Mouse (Mus musculus): Measurements from ENCODE around the gene Mrpl18. TPM values are rescaled to one million over a fixed set of nuclear protein-coding genes. Genes with fewer than 3 reads are reported as not detected.
"Not testable (repeated sequence)": the region's sequence is repeated elsewhere in the genome, so short reads cannot be mapped to it uniquely, and the experiment has no call there.

Mrpl18 gene
- polyA plus RNA-seq, 1 experiment from 2014 or later: 187 TPM

GRCm38 (mm10) chr17:12909361-12910280, 6.5 kb downstream of the Mrpl18 start, which contains the start of gene Pnldc1:
Gene Pnldc1 (minus strand): TSS chr17:12910230.
- peaks cover 54% of the 10 kb centered on the region for H3K36me3 ChIP-seq
- no peak within 1 kb of the TSS for H3K9ac ChIP-seq
- WGBS: 69% methylated on average over 35 of the region's 35 CpGs
- no peak within 1 kb of the TSS for H3K4me2 ChIP-seq
- no peak within 1 kb of the TSS for H3K27ac ChIP-seq (ENCODE audit: poor library complexity, severe bottlenecking)
- no peaks in the 10 kb centered on the region for H3K27me3 ChIP-seq (replicated peaks)
- no peaks in the 10 kb centered on the region for H3K4me1 ChIP-seq (replicated peaks)
- no peaks in the 10 kb centered on the region for H3K9me3 ChIP-seq (replicated peaks)
- ATAC-seq (ENCODE audit: insufficient number of reproducible peaks, low FRiP score): no peak
- no peak within 1 kb of the TSS for H3K4me3 ChIP-seq

GRCm38 (mm10) chr17:12906436-12906835, 9.7 kb downstream of the Mrpl18 start:
- H3K36me3 ChIP-seq: peaks cover 41% of the 10 kb centered on the region
- no peak overlapping the region for H3K4me3 ChIP-seq
- no peak overlapping the region for H3K27ac ChIP-seq (ENCODE audit: poor library complexity, severe bottlenecking)
- H3K9me3 ChIP-seq (replicated peaks): no peaks in the 10 kb centered on the region
- H3K4me1 ChIP-seq (replicated peaks): no peaks in the 10 kb centered on the region
- H3K27me3 ChIP-seq (replicated peaks): no peaks in the 10 kb centered on the region
- H3K9ac ChIP-seq: no peak overlapping the region
- WGBS: 86% methylated on average over 9 of the region's 9 CpGs
- no peak overlapping the region for H3K4me2 ChIP-seq
- ATAC-seq (ENCODE audit: insufficient number of reproducible peaks, low FRiP score): no peak

- H3K9ac ChIP-seq: no peak overlapping the region
- no peak overlapping the region for H3K27ac ChIP-seq (ENCODE audit: poor library complexity, severe bottlenecking)
- H3K9me3 ChIP-seq (replicated peaks): no peaks in the 10 kb centered on the region
- H3K4me3 ChIP-seq: no peak overlapping the region
- H3K27me3 ChIP-seq (replicated peaks): no peaks in the 10 kb centered on the region
- ATAC-seq (ENCODE audit: insufficient number of reproducible peaks, low FRiP score): no peak
- H3K4me2 ChIP-seq: no peak overlapping the region
- H3K4me1 ChIP-seq (replicated peaks): no peaks in the 10 kb centered on the region
- H3K36me3 ChIP-seq: peaks cover 40% of the 10 kb centered on the region
- WGBS: 82% methylated on average over 4 of the region's 4 CpGs
These were observed 10.3 kb downstream of the Mrpl18 start for GRCm38 (mm10) chr17:12905810-12906209.

- WGBS: 77% methylated on average over 1 of the region's 1 CpGs
These were observed 11.8 kb downstream of the Mrpl18 start for GRCm38 (mm10) chr17:12904349-12904748.

GRCm38 (mm10) chr17:12903372-12904333, 12.5 kb downstream of the Mrpl18 start:
- ATAC-seq (ENCODE audit: insufficient number of reproducible peaks, low FRiP score): no peak
- WGBS: 70% methylated on average over 11 of the region's 12 CpGs
- Histone ChIP-seq H3K27me3 (replicated peaks) (no peaks in the 10 kb centered on the region), H3K36me3 (peaks cover 46% of the 10 kb centered on the region), H3K4me1 (replicated peaks) (no peaks in the 10 kb centered on the region), H3K4me2 (no peak overlapping the region), H3K4me3 (no peak overlapping the region), H3K9me3 (replicated peaks) (no peaks in the 10 kb centered on the region), H3K27ac (ENCODE audit: poor library complexity, severe bottlenecking) (no peak overlapping the region), H3K9ac (no peak overlapping the region)

More at GRCm38 (mm10) chr17:12904349-12904748, 11.8 kb downstream of the Mrpl18 start:
- H3K9ac ChIP-seq: no peak overlapping the region
- no peak overlapping the region for H3K4me2 ChIP-seq
- ATAC-seq (ENCODE audit: insufficient number of reproducible peaks, low FRiP score): no peak
- no peaks in the 10 kb centered on the region for H3K27me3 ChIP-seq (replicated peaks)
- H3K9me3 ChIP-seq (replicated peaks): no peaks in the 10 kb centered on the region
- H3K4me1 ChIP-seq (replicated peaks): no peaks in the 10 kb centered on the region
- H3K4me3 ChIP-seq: no peak overlapping the region
- H3K36me3 ChIP-seq: peaks cover 42% of the 10 kb centered on the region
- no peak overlapping the region for H3K27ac ChIP-seq (ENCODE audit: poor library complexity, severe bottlenecking)

GRCm38 (mm10) chr17:12902291-12902690, 13.9 kb downstream of the Mrpl18 start:
- peaks cover 49% of the 10 kb centered on the region for H3K36me3 ChIP-seq
- no peak overlapping the region for H3K4me3 ChIP-seq
- H3K27me3 ChIP-seq (replicated peaks): no peaks in the 10 kb centered on the region
- no peak overlapping the region for H3K27ac ChIP-seq (ENCODE audit: poor library complexity, severe bottlenecking)
- H3K9me3 ChIP-seq (replicated peaks): no peaks in the 10 kb centered on the region
- WGBS: 94% methylated on average over 6 of the region's 6 CpGs
- H3K4me1 ChIP-seq (replicated peaks): no peaks in the 10 kb centered on the region
- ATAC-seq (ENCODE audit: insufficient number of reproducible peaks, low FRiP score): no peak
- H3K9ac ChIP-seq: no peak overlapping the region
- no peak overlapping the region for H3K4me2 ChIP-seq

- H3K9me3 ChIP-seq (replicated peaks); H3K27me3 ChIP-seq (replicated peaks); H3K4me2 ChIP-seq; H3K4me1 ChIP-seq (replicated peaks); H3K27ac ChIP-seq (ENCODE audit: poor library complexity, severe bottlenecking); ATAC-seq (ENCODE audit: insufficient number of reproducible peaks, low FRiP score); H3K9ac ChIP-seq; H3K4me3 ChIP-seq: not testable (repeated sequence)
- WGBS: 42% methylated on average over 2 of the region's 2 CpGs
- H3K36me3 ChIP-seq: peaks cover 59% of the 10 kb centered on the region
These were observed 17.5 kb downstream of the Mrpl18 start for GRCm38 (mm10) chr17:12898607-12899006.

GRCm38 (mm10) chr17:12897674-12898073, 18.5 kb downstream of the Mrpl18 start:
- H3K4me3 ChIP-seq: no peak overlapping the region
- no peaks in the 10 kb centered on the region for H3K27me3 ChIP-seq (replicated peaks)
- no peak overlapping the region for H3K4me2 ChIP-seq
- no peaks in the 10 kb centered on the region for H3K4me1 ChIP-seq (replicated peaks)
- H3K27ac ChIP-seq (ENCODE audit: poor library complexity, severe bottlenecking): no peak overlapping the region
- peaks cover 53% of the 10 kb centered on the region for H3K36me3 ChIP-seq
- 87% methylated on average over 5 of the region's 5 CpGs for WGBS
- no peak for ATAC-seq (ENCODE audit: insufficient number of reproducible peaks, low FRiP score)
- no peaks in the 10 kb centered on the region for H3K9me3 ChIP-seq (replicated peaks)
- no peak overlapping the region for H3K9ac ChIP-seq

GRCm38 (mm10) chr17:12892033-12892432, 24.1 kb downstream of the Mrpl18 start:
- Histone ChIP-seq H3K9me3 (replicated peaks) (no peaks in the 10 kb centered on the region), H3K9ac (no peak overlapping the region), H3K4me1 (replicated peaks) (peaks cover 12% of the 10 kb centered on the region), H3K27me3 (replicated peaks) (no peaks in the 10 kb centered on the region), H3K4me3 (no peak overlapping the region), H3K4me2 (no peak overlapping the region), H3K27ac (ENCODE audit: poor library complexity, severe bottlenecking) (no peak overlapping the region), H3K36me3 (peaks cover 31% of the 10 kb centered on the region)
- no peak for ATAC-seq (ENCODE audit: insufficient number of reproducible peaks, low FRiP score)
- 76% methylated on average over 9 of the region's 9 CpGs for WGBS

GRCm38 (mm10) chr17:12891054-12891453, 25.1 kb downstream of the Mrpl18 start:
- no peaks in the 10 kb centered on the region for H3K27me3 ChIP-seq (replicated peaks)
- peaks cover 23% of the 10 kb centered on the region for H3K36me3 ChIP-seq
- H3K4me1 ChIP-seq (replicated peaks): peaks cover 18% of the 10 kb centered on the region
- no peak for ATAC-seq (ENCODE audit: insufficient number of reproducible peaks, low FRiP score)
- no peak overlapping the region for H3K4me2 ChIP-seq
- WGBS: 83% methylated on average over 4 of the region's 4 CpGs
- no peaks in the 10 kb centered on the region for H3K9me3 ChIP-seq (replicated peaks)
- H3K27ac ChIP-seq (ENCODE audit: poor library complexity, severe bottlenecking): no peak overlapping the region
- H3K4me3 ChIP-seq: no peak overlapping the region
- no peak overlapping the region for H3K9ac ChIP-seq
